Mouse (Mus musculus) forebrain, embryonic 11.5 days (tissue): Measurements from ENCODE around the gene Sf3b1. TPM values are rescaled to one million over a fixed set of nuclear protein-coding genes. Genes with fewer than 3 reads are reported as not detected.
"Not testable (repeated sequence)": the region's sequence is repeated elsewhere in the genome, so short reads cannot be mapped to it uniquely, and the experiment has no call there.

Experiments
- ATAC-seq: fragments of 200-750 bp; cut with Nextera tagmentation; replicated peaks from 2 replicates; pipeline ENCODE4 v1.8.0; 2017; ENCODE audit warnings: moderate TSS enrichment; ENCODE audit not compliant: low FRiP score
- DNase-seq: peaks from one replicate; pipeline ENCODE4 v3.0.0-alpha.2; 2017; ENCODE audit warnings: low spot score
- H3K27ac ChIP-seq: fragments of 300-500 bp; sonication (generic); 2 replicates; pipeline ENCODE4 v1.5.1; 2014; ENCODE audit warnings: low read depth, low read length
- H3K27me3 ChIP-seq: fragments of 300-500 bp; sonication (generic); 2 replicates; pipeline ENCODE4 v1.6.1; 2014; ENCODE audit warnings: mild to moderate bottlenecking, low read length, mixed read lengths; ENCODE audit not compliant: control insufficient read depth, insufficient read depth
- H3K36me3 ChIP-seq: fragments of 300-500 bp; sonication (generic); 2 replicates; pipeline ENCODE4 v1.6.1; 2014; ENCODE audit warnings: mild to moderate bottlenecking, low read length, moderate library complexity, mixed read lengths; ENCODE audit not compliant: control insufficient read depth, insufficient read depth
- H3K4me1 ChIP-seq: fragments of 300-500 bp; sonication (generic); replicated peaks from 2 replicates; pipeline ENCODE4 v1.6.1; 2014; ENCODE audit warnings: low read length, mixed read lengths; ENCODE audit not compliant: control insufficient read depth, insufficient read depth
- H3K4me2 ChIP-seq: fragments of 300-500 bp; sonication (generic); 2 replicates; pipeline ENCODE4 v1.6.1; 2014; ENCODE audit warnings: low read depth, mild to moderate bottlenecking, low read length, moderate library complexity, mixed read lengths; ENCODE audit not compliant: severe bottlenecking
- H3K4me3 ChIP-seq: fragments of 300-500 bp; sonication (generic); 2 replicates; pipeline ENCODE4 v1.5.1; 2014; ENCODE audit warnings: low read depth, low read length
- H3K9ac ChIP-seq: fragments of 300-500 bp; sonication (generic); 2 replicates; pipeline ENCODE4 v1.6.1; 2014; ENCODE audit warnings: low read length
- H3K9me3 ChIP-seq: fragments of 300-500 bp; sonication (generic); 2 replicates; pipeline ENCODE4 v1.6.1; 2016; ENCODE audit warnings: low read length, mixed read lengths; ENCODE audit not compliant: control insufficient read depth
- WGBS: fragments of 180-500 bp; shearing (Covaris S2); extraction: QIAGEN DNeasy Blood & Tissue Kit; methylation state at CpG from one replicate; pipeline ENCODE4 v1.1.7; 2014; 5-methylcytosine and 5-hydroxymethylcytosine counted together
- polyA plus RNA-seq: library from polyadenylated mRNA; unstranded; fragments of >200 nt; fragmentation: Nextera tagmentation; extraction: Ambion mirVana; gene quantifications from 2 replicates; pipeline ENCODE4 v1.2.1, GENCODE M21; 2014

Gene Sf3b1
- polyA plus RNA-seq, 1 experiment from 2014 or later: 360 TPM

DNA sequence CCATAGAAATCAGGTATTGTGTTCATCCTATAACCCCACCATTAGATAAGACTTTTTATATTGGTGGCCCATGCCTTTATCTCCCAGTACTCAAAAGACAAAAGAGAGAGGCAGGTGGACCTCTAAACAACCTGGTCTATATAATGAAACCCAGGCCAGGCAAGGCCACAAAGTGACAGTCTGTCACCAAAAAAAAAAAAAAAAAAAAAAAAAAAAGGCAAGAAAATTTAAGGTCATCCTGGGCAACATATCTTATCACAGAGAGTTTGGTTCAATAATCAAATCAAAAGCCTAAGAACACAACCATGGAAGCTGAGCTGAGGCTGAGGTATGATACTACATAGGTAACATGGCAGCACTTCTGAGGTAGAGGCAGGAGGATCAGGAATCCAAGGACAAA, 5.4 kb downstream of the Sf3b1 start:
- H3K36me3 ChIP-seq: peaks cover 3% of the 10 kb centered on the region; the same call in 1 of the 2 replicates
- no peak overlapping the region for H3K27ac ChIP-seq
- no peak overlapping the region for H3K4me2 ChIP-seq
- no peak overlapping the region for H3K9ac ChIP-seq
- H3K4me1 ChIP-seq: no peaks in the 10 kb centered on the region
- no peak overlapping the region for H3K4me3 ChIP-seq
- ATAC-seq (no peak), DNase-seq (no peak)
- H3K9me3 ChIP-seq: no peaks in the 10 kb centered on the region
- H3K27me3 ChIP-seq: no peaks in the 10 kb centered on the region

DNA sequence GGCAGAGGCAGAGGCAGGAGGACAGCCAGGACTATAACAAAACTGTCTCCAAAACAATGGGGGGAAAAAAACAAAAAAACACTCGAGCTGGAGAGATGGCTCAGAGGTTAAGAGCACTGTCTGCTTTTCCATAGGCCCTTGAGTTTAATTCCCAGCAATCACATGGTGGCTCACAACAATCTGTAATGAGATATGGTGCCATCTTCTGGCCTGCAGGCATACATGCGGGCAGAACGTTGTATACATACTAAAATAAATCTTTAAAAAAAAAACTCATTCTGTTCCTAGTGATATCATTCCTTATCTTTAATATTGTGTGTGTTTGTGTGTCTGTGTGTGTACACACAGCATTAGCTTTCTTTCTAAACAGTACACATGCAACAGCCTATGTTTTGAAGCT, 14.8 kb downstream of the Sf3b1 start:
- WGBS: 65% methylated on average over 3 of the region's 3 CpGs
- H3K27me3 ChIP-seq: no peaks in the 10 kb centered on the region
- H3K4me1 ChIP-seq: no peaks in the 10 kb centered on the region
- H3K27ac ChIP-seq: no peak overlapping the region
- DNase-seq (no peak), ATAC-seq (no peak)
- H3K4me2 ChIP-seq: no peak overlapping the region
- no peaks in the 10 kb centered on the region for H3K9me3 ChIP-seq
- no peak overlapping the region for H3K4me3 ChIP-seq
- H3K9ac ChIP-seq: no peak overlapping the region
- peaks cover 15% of the 10 kb centered on the region; the same call in 1 of the 2 replicates for H3K36me3 ChIP-seq

DNA sequence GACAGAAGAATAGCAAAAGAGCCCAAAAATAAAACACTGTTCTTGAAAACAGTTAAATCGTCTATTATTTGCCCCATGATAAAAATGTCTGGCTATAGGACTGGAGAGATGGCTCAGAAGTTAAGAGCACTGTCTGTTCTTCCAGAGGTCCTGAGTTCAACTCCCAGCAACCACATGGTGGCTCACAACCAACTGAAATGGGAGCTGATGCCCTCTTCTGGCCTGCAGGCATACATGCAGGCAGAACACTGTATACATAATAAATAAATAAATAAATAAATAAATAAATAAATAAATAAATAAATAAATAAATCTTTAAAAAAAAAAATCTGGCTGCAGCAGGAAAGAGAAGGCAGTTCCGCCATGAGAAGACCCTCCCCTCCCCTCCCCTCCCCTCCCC, 19.0 kb downstream of the Sf3b1 start:
- ATAC-seq, H3K27me3 ChIP-seq, H3K4me1 ChIP-seq, H3K9ac ChIP-seq, DNase-seq, H3K4me3 ChIP-seq, H3K4me2 ChIP-seq, H3K27ac ChIP-seq, H3K9me3 ChIP-seq: not testable (repeated sequence)
- peaks cover 22% of the 10 kb centered on the region; the same call in 1 of the 2 replicates for H3K36me3 ChIP-seq
- WGBS: 94% methylated on average over 2 of the region's 2 CpGs

DNA sequence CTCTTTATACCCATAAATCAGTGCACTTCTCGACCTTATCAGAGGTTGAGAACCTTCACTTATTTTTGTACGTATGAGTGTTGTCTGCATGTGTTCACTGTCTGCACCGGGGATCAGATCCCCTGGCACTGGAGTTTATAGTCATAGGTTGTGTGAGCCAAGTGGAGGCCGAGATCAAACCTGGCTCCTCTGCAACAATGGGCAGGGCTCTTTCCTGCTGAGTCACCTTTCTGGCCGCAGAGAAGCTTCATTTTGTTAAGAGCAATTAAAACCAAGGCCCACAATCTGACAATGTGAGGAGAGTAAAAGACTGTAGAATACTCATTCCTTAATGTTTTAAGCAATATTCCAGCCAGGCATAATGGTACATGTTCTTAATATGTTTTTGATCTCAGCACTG, 33.7 kb downstream of the Sf3b1 start:
- H3K4me3 ChIP-seq: no peak overlapping the region
- peaks cover 31% of the 10 kb centered on the region for H3K36me3 ChIP-seq
- H3K4me1 ChIP-seq: no peaks in the 10 kb centered on the region
- H3K27me3 ChIP-seq: no peaks in the 10 kb centered on the region
- 91% methylated on average over 5 of the region's 5 CpGs for WGBS
- DNase-seq (no peak), ATAC-seq (no peak)
- no peak overlapping the region for H3K27ac ChIP-seq
- no peaks in the 10 kb centered on the region for H3K9me3 ChIP-seq
- no peak overlapping the region for H3K4me2 ChIP-seq
- H3K9ac ChIP-seq: no peak overlapping the region

DNA sequence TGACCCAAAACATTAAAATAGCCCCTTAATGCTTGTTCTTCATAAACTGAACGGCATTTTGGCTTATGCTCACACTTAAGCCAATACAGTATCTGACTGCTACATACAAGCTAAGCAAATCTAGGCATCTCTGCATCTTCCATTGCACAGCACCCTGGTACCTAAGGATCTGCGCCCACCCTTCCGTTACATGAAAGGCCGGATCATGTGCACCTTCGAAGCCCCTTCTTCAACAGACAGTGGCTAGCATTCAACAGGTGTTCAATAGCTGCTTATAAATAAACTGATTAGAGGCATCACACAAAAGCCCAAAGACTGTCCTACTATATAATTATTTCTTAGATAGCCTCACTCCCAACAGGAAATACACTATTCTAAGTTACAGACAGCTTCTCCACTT, 41.0 kb downstream of the Sf3b1 start:
- H3K27ac ChIP-seq: no peak overlapping the region
- no peak overlapping the region for H3K9ac ChIP-seq
- H3K4me1 ChIP-seq: no peaks in the 10 kb centered on the region
- H3K36me3 ChIP-seq: peaks cover 14% of the 10 kb centered on the region
- H3K4me2 ChIP-seq: no peak overlapping the region
- no peak overlapping the region for H3K4me3 ChIP-seq
- WGBS: 97% methylated on average over 5 of the region's 5 CpGs
- H3K9me3 ChIP-seq: no peaks in the 10 kb centered on the region
- ATAC-seq (no peak), DNase-seq (no peak)
- H3K27me3 ChIP-seq: no peaks in the 10 kb centered on the region

DNA sequence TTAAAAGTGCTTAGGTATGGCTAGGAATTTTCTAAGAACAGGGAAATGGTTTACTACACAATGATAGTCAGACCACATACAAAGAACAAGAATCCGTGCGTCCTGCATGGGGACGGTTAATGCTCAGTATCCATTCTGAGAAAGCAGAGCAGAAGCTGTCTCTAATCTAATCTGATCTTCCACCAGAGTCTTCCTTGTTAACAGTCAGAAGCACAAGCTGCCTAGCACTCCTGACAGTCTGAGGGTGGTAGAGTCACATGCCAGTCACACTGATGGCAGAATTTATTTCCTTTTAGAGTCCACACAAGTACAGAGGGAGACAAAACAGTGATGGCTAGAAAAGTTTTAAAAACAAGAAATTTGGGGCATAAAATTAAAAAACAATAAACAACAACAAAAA, 41.5 kb downstream of the Sf3b1 start:
- Histone ChIP-seq H3K4me1 (no peaks in the 10 kb centered on the region), H3K4me2 (no peak overlapping the region), H3K27ac (no peak overlapping the region), H3K9ac (no peak overlapping the region), H3K9me3 (no peaks in the 10 kb centered on the region), H3K27me3 (no peaks in the 10 kb centered on the region), H3K4me3 (no peak overlapping the region), H3K36me3 (peaks cover 14% of the 10 kb centered on the region)
- DNase-seq (no peak), ATAC-seq (no peak)
- WGBS: 97% methylated on average over 3 of the region's 3 CpGs

DNA sequence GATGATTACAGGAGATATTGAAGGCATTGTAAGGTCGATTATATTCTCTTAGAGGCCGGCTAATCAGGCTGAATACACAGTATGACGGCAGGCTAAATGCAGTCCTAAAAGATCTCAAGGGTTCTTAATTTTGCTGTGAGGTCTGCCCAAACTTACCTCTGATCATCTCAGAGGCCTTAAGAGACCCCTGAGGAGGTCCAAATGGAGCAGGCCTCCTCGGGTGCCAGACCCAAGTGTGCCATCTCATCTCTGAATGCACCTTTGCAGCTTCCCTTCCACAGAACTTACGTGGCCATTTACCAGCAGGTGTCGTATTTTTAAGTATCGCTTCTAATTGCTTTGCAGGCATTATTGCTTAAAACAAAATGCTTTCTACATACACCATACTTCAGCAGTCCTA, 43.1 kb downstream of the Sf3b1 start:
- no peak for DNase-seq
- Histone ChIP-seq H3K9me3 (no peaks in the 10 kb centered on the region), H3K27me3 (no peaks in the 10 kb centered on the region), H3K36me3 (peaks cover 9% of the 10 kb centered on the region; the same call in 1 of the 2 replicates), H3K27ac (no peak overlapping the region), H3K4me1 (no peaks in the 10 kb centered on the region), H3K9ac (no peak overlapping the region), H3K4me2 (no peak overlapping the region), H3K4me3 (no peak overlapping the region)
- 91% methylated on average over 7 of the region's 7 CpGs for WGBS
- no peak for ATAC-seq

DNA sequence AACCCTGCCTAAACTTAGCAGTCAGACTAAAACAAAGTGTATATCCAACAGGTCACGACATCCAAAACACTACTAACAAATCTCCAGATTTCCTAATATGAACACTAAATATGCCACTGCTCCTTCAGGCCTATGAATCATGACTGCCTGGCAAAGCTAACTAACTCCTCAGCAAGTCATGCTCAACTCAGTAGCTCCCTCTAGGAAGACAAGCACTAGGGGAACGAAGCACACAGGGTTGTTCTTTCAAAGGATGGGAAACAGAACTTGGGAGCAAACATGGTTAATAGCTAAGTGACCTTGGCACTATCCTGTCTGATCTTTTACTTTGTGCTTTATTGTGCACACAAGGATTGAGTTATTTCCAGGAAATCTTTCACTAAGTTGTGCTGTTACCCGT, 43.9 kb downstream of the Sf3b1 start:
- Histone ChIP-seq H3K4me2 (no peak overlapping the region), H3K4me3 (no peak overlapping the region), H3K27ac (no peak overlapping the region), H3K36me3 (peaks cover 6% of the 10 kb centered on the region; the same call in 1 of the 2 replicates), H3K9ac (no peak overlapping the region), H3K4me1 (no peaks in the 10 kb centered on the region), H3K27me3 (no peaks in the 10 kb centered on the region), H3K9me3 (no peaks in the 10 kb centered on the region)
- ATAC-seq (no peak), DNase-seq (no peak)
- 65% methylated on average over 3 of the region's 3 CpGs for WGBS

DNA sequence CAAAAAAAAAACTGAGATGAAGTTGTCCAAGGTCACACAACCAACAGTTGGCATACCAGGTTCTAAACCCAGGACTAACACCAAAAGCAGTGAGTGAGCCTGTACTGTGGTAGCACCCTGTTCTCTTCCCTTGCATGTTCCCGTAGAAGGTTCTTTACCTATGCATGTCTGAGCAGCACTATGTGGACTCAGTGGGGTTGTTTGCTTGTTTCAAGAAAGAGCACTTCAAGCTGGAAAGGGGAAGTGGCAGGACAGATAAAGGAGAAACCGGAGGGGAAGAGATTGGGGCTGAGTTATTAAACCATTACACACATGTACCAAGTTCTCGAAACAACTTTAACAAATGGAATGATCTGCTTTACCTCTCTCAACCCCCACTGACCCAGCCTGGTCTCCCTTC, 44.6 kb downstream of the Sf3b1 start:
- no peak overlapping the region for H3K27ac ChIP-seq
- DNase-seq: no peak
- no peak overlapping the region for H3K4me2 ChIP-seq
- H3K4me3 ChIP-seq: no peak overlapping the region
- ATAC-seq: no peak
- no peaks in the 10 kb centered on the region for H3K9me3 ChIP-seq
- peaks cover 6% of the 10 kb centered on the region; the same call in 1 of the 2 replicates for H3K36me3 ChIP-seq
- H3K4me1 ChIP-seq: no peaks in the 10 kb centered on the region
- no peaks in the 10 kb centered on the region for H3K27me3 ChIP-seq
- H3K9ac ChIP-seq: no peak overlapping the region
- 96% methylated on average over 3 of the region's 3 CpGs for WGBS
